Mouse (Mus musculus): ENCODE measurements around the gene Minos1. TPM values are rescaled to one million over a fixed set of nuclear protein-coding genes. Genes with fewer than 3 reads are reported as not detected.

The Minos1 gene
- 820 and 852 TPM in 2 replicates for polyA plus RNA-seq (2015; fragmentation: Nextera tagmentation; extraction: Ambion mirVana)

GRCm38 (mm10) chr4:139130701-139131549 is at the start of gene Minos1:
Gene Minos1 (minus strand): TSS chr4:139131113.
- ATAC-seq: peak; percentile 97

DNA sequence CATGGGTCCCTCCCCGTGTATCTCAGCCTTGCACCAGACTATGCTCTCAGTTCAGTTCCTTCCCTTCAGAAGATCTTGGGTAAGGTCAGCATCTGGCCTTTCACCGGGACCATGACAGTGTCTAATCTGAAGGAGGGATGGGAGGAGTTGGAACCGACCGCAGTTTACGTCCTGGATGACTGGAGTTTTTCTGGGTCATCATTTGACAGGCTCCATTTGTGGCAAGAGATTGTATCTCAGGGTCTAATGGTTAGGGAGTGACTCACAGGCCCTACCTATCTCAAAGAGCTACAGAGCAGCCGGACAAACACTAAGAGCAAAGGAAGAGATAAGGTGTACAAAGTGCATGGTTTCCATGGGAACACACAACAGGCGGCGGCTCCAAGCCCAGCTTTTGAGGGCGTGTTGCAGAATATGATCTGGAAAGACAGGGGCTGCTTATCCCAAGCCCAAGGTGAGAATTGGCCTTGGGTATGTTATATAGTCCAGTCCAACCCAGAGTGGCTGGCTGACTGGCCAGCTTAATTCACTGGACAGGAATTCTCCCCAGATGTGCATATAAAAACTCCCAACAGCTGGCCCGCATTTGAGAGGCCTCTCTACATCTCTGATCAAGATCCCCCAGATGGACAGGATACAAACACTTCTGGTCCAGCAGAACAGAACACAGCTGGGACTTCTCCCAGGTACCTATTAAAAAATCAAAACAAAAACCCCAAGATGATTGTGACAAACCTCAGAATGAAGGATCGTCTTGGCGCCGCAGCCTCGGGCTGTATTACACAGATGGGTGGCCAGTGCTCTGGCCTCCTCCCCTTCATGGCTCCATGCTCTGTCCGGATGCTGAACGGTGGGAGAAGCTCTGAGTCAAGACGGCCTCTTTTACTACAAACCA is 49.1 kb upstream of the Minos1 start:
- ATAC-seq: peak; percentile 94
- no peaks in the 10 kb centered on the region for H3K9me3 ChIP-seq (ENCODE audit: control insufficient read depth)
- TF ChIP-seq CTCF (IDR thresholded peaks at IDR 0.05; ENCODE audit: low read depth): no peak
- H3K27me3 ChIP-seq (replicated peaks; ENCODE audit: control insufficient read depth, insufficient read depth, low read length): no peaks in the 10 kb centered on the region
- H3K36me3 ChIP-seq (ENCODE audit: control insufficient read depth, insufficient read depth): no peaks in the 10 kb centered on the region
- no peak overlapping the region for H3K4me3 ChIP-seq (ENCODE audit: low read depth, low read length)
- peaks cover 10% of the 10 kb centered on the region; the same call in 1 of the 2 replicates for H3K4me1 ChIP-seq (replicated peaks; ENCODE audit: control insufficient read depth, insufficient read depth, low read length)
- 32% methylated on average over 17 of the region's 17 CpGs for WGBS
- peak overlapping the region; percentile 57 for H3K27ac ChIP-seq (ENCODE audit: low read depth, low read length)
- H3K9ac ChIP-seq (ENCODE audit: low read depth, low read length): no peak overlapping the region
- no peak overlapping the region for H3K4me2 ChIP-seq (replicated peaks; ENCODE audit: low read depth)

More at GRCm38 (mm10) chr4:139130701-139131549, at the start of gene Minos1:
- TF ChIP-seq CTCF (IDR thresholded peaks at IDR 0.05; ENCODE audit: low read depth): no peak
- Histone ChIP-seq H3K9ac (ENCODE audit: low read depth, low read length) (peak within 1 kb of the TSS; percentile 94), H3K36me3 (ENCODE audit: control insufficient read depth, insufficient read depth) (no peaks in the 10 kb centered on the region), H3K27ac (ENCODE audit: low read depth, low read length) (peak within 1 kb of the TSS; percentile 95), H3K9me3 (ENCODE audit: control insufficient read depth) (no peaks in the 10 kb centered on the region), H3K4me2 (replicated peaks; ENCODE audit: low read depth) (peak within 1 kb of the TSS; percentile 72), H3K4me1 (replicated peaks; ENCODE audit: control insufficient read depth, insufficient read depth, low read length) (no peaks in the 10 kb centered on the region), H3K27me3 (replicated peaks; ENCODE audit: control insufficient read depth, insufficient read depth, low read length) (no peaks in the 10 kb centered on the region), H3K4me3 (ENCODE audit: low read depth, low read length) (peak within 1 kb of the TSS; percentile 91)
- under 1% methylated on average over 62 of the region's 63 CpGs for WGBS

DNA sequence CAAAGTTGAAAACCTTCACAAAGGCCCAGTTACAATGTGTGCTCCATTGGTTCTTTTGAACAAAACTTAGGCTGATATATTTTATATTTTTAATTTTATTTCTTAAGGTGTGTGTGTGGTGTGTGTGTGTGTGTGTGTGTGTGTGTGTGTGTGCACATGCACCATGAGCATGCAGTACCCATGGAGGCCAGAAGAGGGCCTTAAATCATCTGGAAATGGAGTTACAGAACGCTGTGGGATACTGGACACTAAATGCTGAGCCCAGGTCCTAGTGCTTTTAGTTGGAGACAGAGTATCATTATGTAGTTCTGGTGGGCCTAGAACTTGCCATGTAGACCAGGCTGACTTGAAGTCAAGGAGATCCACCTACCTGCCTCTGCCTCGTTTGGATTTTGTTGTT is 48.3 kb upstream of the Minos1 start:
- no peaks in the 10 kb centered on the region for H3K9me3 ChIP-seq (ENCODE audit: control insufficient read depth)
- 75% methylated on average over 2 of the region's 2 CpGs for WGBS
- no peaks in the 10 kb centered on the region for H3K36me3 ChIP-seq (ENCODE audit: control insufficient read depth, insufficient read depth)
- no peak overlapping the region for H3K9ac ChIP-seq (ENCODE audit: low read depth, low read length)
- no peak for ATAC-seq
- H3K4me1 ChIP-seq (replicated peaks; ENCODE audit: control insufficient read depth, insufficient read depth, low read length): peaks cover 12% of the 10 kb centered on the region; the same call in 1 of the 2 replicates
- no peak overlapping the region for H3K4me3 ChIP-seq (ENCODE audit: low read depth, low read length)
- peak overlapping the region; percentile 29; the same call in 1 of the 2 replicates for H3K27ac ChIP-seq (ENCODE audit: low read depth, low read length)
- no peaks in the 10 kb centered on the region for H3K27me3 ChIP-seq (replicated peaks; ENCODE audit: control insufficient read depth, insufficient read depth, low read length)
- H3K4me2 ChIP-seq (replicated peaks; ENCODE audit: low read depth): no peak overlapping the region
- peak; percentile 46 for TF ChIP-seq CTCF (IDR thresholded peaks at IDR 0.05; ENCODE audit: low read depth)

GRCm38 (mm10) chr4:139178377-139178776 is 47.5 kb upstream of the Minos1 start:
- Histone ChIP-seq H3K4me1 (replicated peaks; ENCODE audit: control insufficient read depth, insufficient read depth, low read length) (peaks cover 12% of the 10 kb centered on the region; the same call in 1 of the 2 replicates), H3K4me3 (ENCODE audit: low read depth, low read length) (no peak overlapping the region), H3K4me2 (replicated peaks; ENCODE audit: low read depth) (no peak overlapping the region), H3K27ac (ENCODE audit: low read depth, low read length) (no peak overlapping the region), H3K9ac (ENCODE audit: low read depth, low read length) (no peak overlapping the region), H3K36me3 (ENCODE audit: control insufficient read depth, insufficient read depth) (no peaks in the 10 kb centered on the region), H3K27me3 (replicated peaks; ENCODE audit: control insufficient read depth, insufficient read depth, low read length) (no peaks in the 10 kb centered on the region), H3K9me3 (ENCODE audit: control insufficient read depth) (no peaks in the 10 kb centered on the region)
- no peak for ATAC-seq
- 94% methylated on average over 11 of the region's 11 CpGs for WGBS
- TF ChIP-seq CTCF (IDR thresholded peaks at IDR 0.05; ENCODE audit: low read depth): no peak

- 98% methylated on average over 3 of the region's 3 CpGs for WGBS
Observed at GRCm38 (mm10) chr4:139177921-139178320, 47.0 kb upstream of the Minos1 start.

DNA sequence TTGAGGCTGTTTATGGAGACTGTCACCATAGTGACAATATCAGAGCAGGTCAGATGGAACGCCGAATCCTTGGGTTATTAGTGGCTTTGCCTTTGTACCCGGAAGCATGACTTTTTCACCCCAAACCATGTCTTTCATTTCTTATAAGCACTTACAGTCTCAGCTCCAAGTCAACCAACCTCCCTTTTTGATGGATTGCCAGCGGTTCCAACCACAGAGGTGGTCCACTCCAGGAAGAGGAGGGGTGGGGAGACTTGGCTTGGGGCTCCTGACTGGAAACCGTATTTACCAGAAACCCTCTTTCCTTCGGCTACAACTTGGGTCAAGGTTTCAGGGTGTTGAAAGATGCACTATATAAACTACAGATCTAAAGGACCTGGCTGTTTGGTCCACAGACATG is 45.1 kb upstream of the Minos1 start:
- ATAC-seq: peak; percentile 28
- Histone ChIP-seq H3K27me3 (replicated peaks; ENCODE audit: control insufficient read depth, insufficient read depth, low read length) (no peaks in the 10 kb centered on the region), H3K4me1 (replicated peaks; ENCODE audit: control insufficient read depth, insufficient read depth, low read length) (peaks cover 12% of the 10 kb centered on the region; the same call in 1 of the 2 replicates), H3K27ac (ENCODE audit: low read depth, low read length) (peak overlapping the region; percentile 84), H3K4me3 (ENCODE audit: low read depth, low read length) (0 out of 2 replicates have a peak overlapping the region, but pooled peaks have one; percentile 3), H3K4me2 (replicated peaks; ENCODE audit: low read depth) (peak overlapping the region; percentile 54), H3K9ac (ENCODE audit: low read depth, low read length) (no peak overlapping the region), H3K9me3 (ENCODE audit: control insufficient read depth) (no peaks in the 10 kb centered on the region), H3K36me3 (ENCODE audit: control insufficient read depth, insufficient read depth) (no peaks in the 10 kb centered on the region)
- TF ChIP-seq CTCF (IDR thresholded peaks at IDR 0.05; ENCODE audit: low read depth): no peak
- 21% methylated on average over 6 of the region's 6 CpGs for WGBS

More at GRCm38 (mm10) chr4:139177921-139178320, 47.0 kb upstream of the Minos1 start:
- H3K27me3 ChIP-seq (replicated peaks; ENCODE audit: control insufficient read depth, insufficient read depth, low read length): no peaks in the 10 kb centered on the region
- no peak overlapping the region for H3K4me2 ChIP-seq (replicated peaks; ENCODE audit: low read depth)
- H3K36me3 ChIP-seq (ENCODE audit: control insufficient read depth, insufficient read depth): no peaks in the 10 kb centered on the region
- H3K4me1 ChIP-seq (replicated peaks; ENCODE audit: control insufficient read depth, insufficient read depth, low read length): peaks cover 12% of the 10 kb centered on the region; the same call in 1 of the 2 replicates
- no peak overlapping the region for H3K9ac ChIP-seq (ENCODE audit: low read depth, low read length)
- no peak overlapping the region for H3K4me3 ChIP-seq (ENCODE audit: low read depth, low read length)
- no peak for ATAC-seq
- H3K9me3 ChIP-seq (ENCODE audit: control insufficient read depth): no peaks in the 10 kb centered on the region
- peak; percentile 65 for TF ChIP-seq CTCF (IDR thresholded peaks at IDR 0.05; ENCODE audit: low read depth)
- no peak overlapping the region for H3K27ac ChIP-seq (ENCODE audit: low read depth, low read length)

Measured in intestine, postnatal 0 days (tissue).